Mouse (Mus musculus) myocyte (in vitro differentiated cells): ENCODE measurements around the gene Ptar1. TPM values are rescaled to one million over a fixed set of nuclear protein-coding genes. Genes with fewer than 3 reads are reported as not detected.

Experiments
- H3K27me3 ChIP-seq: one replicate; pipeline ENCODE4 v1.6.1; 2011; ENCODE audit not compliant: control insufficient read depth, insufficient read depth, insufficient read length
- H3K36me3 ChIP-seq: one replicate; pipeline ENCODE4 v1.6.1; 2011; ENCODE audit not compliant: control insufficient read depth, insufficient read depth
- H3K4me2 ChIP-seq: one replicate; pipeline ENCODE4 v1.6.1; 2011; ENCODE audit warnings: low read depth, control low read depth
- H3K4me3 ChIP-seq: one replicate; pipeline ENCODE4 v1.5.1; 2011; ENCODE audit warnings: mild to moderate bottlenecking, control low read depth, moderate library complexity
- H3K79me2 ChIP-seq: one replicate; pipeline ENCODE4 v1.6.1; 2011; ENCODE audit not compliant: control insufficient read depth, insufficient read depth
- H3ac ChIP-seq: one replicate; pipeline ENCODE4 v1.6.1; 2011; ENCODE audit not compliant: control insufficient read depth, insufficient read length
- CEBPB ChIP-seq: IDR thresholded peaks from 2 replicates; pipeline ENCODE4 v1.6.1; 2011; ENCODE audit warnings: mild to moderate bottlenecking, moderate library complexity; ENCODE audit not compliant: poor library complexity, insufficient read depth, severe bottlenecking
- E2F4 ChIP-seq: IDR thresholded peaks from one replicate; pipeline ENCODE4 v1.6.1; 2011; ENCODE audit warnings: mild to moderate bottlenecking, control low read depth, moderate library complexity; ENCODE audit not compliant: insufficient read depth
- MAX ChIP-seq: IDR thresholded peaks from one replicate; pipeline ENCODE4 v1.6.1; 2011; ENCODE audit warnings: low read depth, mild to moderate bottlenecking, control low read depth
- MYOD1 ChIP-seq, 3 experiments: IDR thresholded peaks; one replicate each; pipeline ENCODE4 v1.6.1; 2011; ENCODE audit warnings: control low read depth in 2 of 3, low read depth in 2 of 3, mild to moderate bottlenecking in 2 of 3, moderate library complexity in 1 of 3; ENCODE audit not compliant: insufficient read length in 2 of 3, control insufficient read depth in 1 of 3
- MYOG ChIP-seq, 3 experiments: IDR thresholded peaks; one replicate each; pipeline ENCODE4 v1.6.1; 2011; ENCODE audit warnings: control low read depth in 2 of 3, low read depth in 2 of 3, mild to moderate bottlenecking in 2 of 3; ENCODE audit not compliant: insufficient read length in 2 of 3, control insufficient read depth in 1 of 3, insufficient read depth in 1 of 3
- POLR2A ChIP-seq: IDR thresholded peaks from one replicate; pipeline ENCODE4 v1.6.1; 2011; ENCODE audit warnings: low read depth, mild to moderate bottlenecking, control low read depth, moderate library complexity; ENCODE audit not compliant: insufficient read length
- POLR2AphosphoS2 ChIP-seq: IDR thresholded peaks from one replicate; pipeline ENCODE4 v1.6.1; 2011; ENCODE audit warnings: low read depth, control low read depth; ENCODE audit not compliant: insufficient read length
- REST ChIP-seq: IDR thresholded peaks from one replicate; pipeline ENCODE4 v1.6.1; 2011; ENCODE audit warnings: mild to moderate bottlenecking, control low read depth, moderate library complexity; ENCODE audit not compliant: insufficient read depth, insufficient read length
- SRF ChIP-seq: IDR thresholded peaks from one replicate; pipeline ENCODE4 v1.6.1; 2011; ENCODE audit warnings: low read depth; ENCODE audit not compliant: control insufficient read depth, insufficient read length
- TCF12 ChIP-seq: IDR thresholded peaks from one replicate; pipeline ENCODE4 v1.6.1; 2011; ENCODE audit warnings: mild to moderate bottlenecking, control low read depth; ENCODE audit not compliant: poor library complexity, insufficient read depth, severe bottlenecking
- TCF3 ChIP-seq: IDR thresholded peaks from one replicate; pipeline ENCODE4 v1.6.1; 2011; ENCODE audit warnings: low read depth, control low read depth; ENCODE audit not compliant: insufficient read length
- USF1 ChIP-seq: IDR thresholded peaks from one replicate; pipeline ENCODE4 v1.6.1; 2011; ENCODE audit warnings: low read depth, mild to moderate bottlenecking, control low read depth, moderate library complexity
- polyA plus RNA-seq: library from polyadenylated mRNA; unstranded; fragments of >200 nt; fragmentation: generic; extraction: Trizol; gene quantifications from one replicate; pipeline ENCODE4 v1.2.1, GENCODE M21; 2012; ENCODE audit warnings: missing spikeins

Ptar1 gene
- polyA plus RNA-seq, 1 experiment = 1.4 TPM

GRCm38 (mm10) chr19:23698366-23698765 is 11.1 kb downstream of the Ptar1 start:
- H3K4me3 ChIP-seq = no peak overlapping the region
- no peak for TF ChIP-seq POLR2A
- no peak for TF ChIP-seq POLR2AphosphoS2
- TF ChIP-seq USF1 = no peak
- no peak for TF ChIP-seq TCF3
- TF ChIP-seq SRF = no peak
- TF ChIP-seq MYOG (IDR thresholded peaks at IDR 0.05; ENCODE audit: control insufficient read depth in 1 of 3, insufficient read depth in 1 of 3, insufficient read length in 2 of 3, low read depth in 2 of 3) = no peak
- no peak for TF ChIP-seq MAX
- TF ChIP-seq TCF12 = no peak
- TF ChIP-seq E2F4 = no peak
- no peak for TF ChIP-seq CEBPB
- TF ChIP-seq REST = no peak
- TF ChIP-seq MYOD1 (IDR thresholded peaks at IDR 0.05; ENCODE audit: control insufficient read depth in 1 of 3, insufficient read length in 2 of 3, low read depth in 2 of 3) = no peak
- H3K27me3 ChIP-seq = no peaks in the 10 kb centered on the region
- H3K36me3 ChIP-seq = no peaks in the 10 kb centered on the region
- H3ac ChIP-seq = no peak overlapping the region
- H3K79me2 ChIP-seq = peaks cover 10% of the 10 kb centered on the region
- H3K4me2 ChIP-seq = no peak overlapping the region

DNA sequence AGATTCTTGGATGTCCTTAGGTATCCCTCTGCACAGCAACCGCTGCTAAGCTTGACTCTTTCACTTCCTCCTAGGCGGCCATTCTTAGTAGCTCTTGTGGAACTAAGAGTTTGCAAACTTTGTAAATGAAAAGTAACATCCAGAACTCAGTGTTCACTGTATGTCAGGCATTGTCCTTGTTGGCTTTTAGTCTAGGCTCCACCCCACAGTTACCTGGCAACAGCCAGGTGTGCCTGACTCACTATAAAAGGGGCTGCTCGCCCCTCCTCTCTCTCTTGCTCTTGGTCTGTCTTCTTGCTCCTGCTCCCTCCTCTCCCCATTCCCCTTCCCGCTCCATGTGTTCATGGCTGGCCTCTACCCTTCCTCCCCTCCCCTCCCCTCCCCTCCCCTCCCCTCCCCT is 11.9 kb downstream of the Ptar1 start:
- H3K36me3 ChIP-seq = no peaks in the 10 kb centered on the region
- H3K4me2 ChIP-seq = no peak overlapping the region
- H3K27me3 ChIP-seq = no peaks in the 10 kb centered on the region
- peaks cover 6% of the 10 kb centered on the region for H3K79me2 ChIP-seq
- H3K4me3 ChIP-seq = no peak overlapping the region
- no peak overlapping the region for H3ac ChIP-seq
- TF ChIP-seq MYOD1 (IDR thresholded peaks at IDR 0.05; ENCODE audit: control insufficient read depth in 1 of 3, insufficient read length in 2 of 3, low read depth in 2 of 3) = no peak
- no peak for TF ChIP-seq MAX
- TF ChIP-seq SRF = no peak
- no peak for TF ChIP-seq POLR2A
- TF ChIP-seq REST = no peak
- no peak for TF ChIP-seq USF1
- TF ChIP-seq POLR2AphosphoS2 = no peak
- TF ChIP-seq E2F4 = no peak
- TF ChIP-seq MYOG (IDR thresholded peaks at IDR 0.05; ENCODE audit: control insufficient read depth in 1 of 3, insufficient read depth in 1 of 3, insufficient read length in 2 of 3, low read depth in 2 of 3) = no peak
- TF ChIP-seq TCF12 = no peak
- no peak for TF ChIP-seq TCF3
- TF ChIP-seq CEBPB = no peak

- Histone ChIP-seq H3K36me3 (no peaks in the 10 kb centered on the region), H3K4me3 (no peak overlapping the region), H3K4me2 (no peak overlapping the region), H3K27me3 (no peaks in the 10 kb centered on the region), H3ac (no peak overlapping the region), H3K79me2 (peaks cover 6% of the 10 kb centered on the region)
- TF ChIP-seq SRF (no peak), MYOG (IDR thresholded peaks at IDR 0.05; ENCODE audit: control insufficient read depth in 1 of 3, insufficient read depth in 1 of 3, insufficient read length in 2 of 3, low read depth in 2 of 3) (no peak), MYOD1 (IDR thresholded peaks at IDR 0.05; ENCODE audit: control insufficient read depth in 1 of 3, insufficient read length in 2 of 3, low read depth in 2 of 3) (no peak), TCF12 (no peak), CEBPB (no peak), TCF3 (no peak), POLR2AphosphoS2 (no peak), USF1 (no peak), POLR2A (no peak), REST (no peak), MAX (no peak), E2F4 (no peak)
These were observed 15.7 kb downstream of the Ptar1 start for GRCm38 (mm10) chr19:23702896-23703295.

DNA sequence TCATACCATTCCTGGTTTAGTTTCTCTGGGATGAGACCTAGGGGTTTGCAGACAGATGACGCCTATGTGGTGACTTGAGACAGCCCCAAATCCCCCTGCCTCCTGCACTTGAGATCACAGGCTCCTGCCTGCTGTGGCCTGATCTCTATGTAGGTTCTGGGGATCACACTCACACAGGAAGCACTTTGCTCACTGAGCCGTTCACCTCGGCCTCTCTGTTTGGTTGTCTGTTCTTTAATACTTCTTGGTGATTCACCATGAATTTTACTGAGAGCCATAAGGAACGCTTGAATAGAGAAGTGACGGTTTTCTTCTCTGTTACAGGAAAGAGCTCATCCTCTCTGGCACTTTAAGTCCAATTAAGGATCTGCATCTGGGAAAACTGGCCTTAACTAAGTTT is 18.2 kb downstream of the Ptar1 start:
- peaks cover 8% of the 10 kb centered on the region for H3K36me3 ChIP-seq
- no peak overlapping the region for H3ac ChIP-seq
- H3K4me2 ChIP-seq = no peak overlapping the region

More for the DNA sequence above, 18.2 kb downstream of the Ptar1 start:
- TF ChIP-seq MYOD1 (IDR thresholded peaks at IDR 0.05; ENCODE audit: control insufficient read depth in 1 of 3, insufficient read length in 2 of 3, low read depth in 2 of 3) = no peak
- no peak for TF ChIP-seq CEBPB
- TF ChIP-seq MAX = no peak
- no peak for TF ChIP-seq TCF12
- no peak for TF ChIP-seq USF1
- no peak for TF ChIP-seq POLR2AphosphoS2
- TF ChIP-seq REST = no peak
- TF ChIP-seq MYOG (IDR thresholded peaks at IDR 0.05; ENCODE audit: control insufficient read depth in 1 of 3, insufficient read depth in 1 of 3, insufficient read length in 2 of 3, low read depth in 2 of 3) = no peak
- TF ChIP-seq SRF = no peak
- TF ChIP-seq POLR2A = no peak
- TF ChIP-seq E2F4 = no peak
- Histone ChIP-seq H3K79me2 (no peaks in the 10 kb centered on the region), H3K4me3 (no peak overlapping the region), H3K27me3 (no peaks in the 10 kb centered on the region)
